Mouse (Mus musculus): ENCODE measurements at regions not wholly inside any gene's neighbourhood (a gene's known extent, or its start where the extent isn't known, plus 50 kb on each side); places are given as distances from the start of the nearest gene placed in this dataset.

DNA sequence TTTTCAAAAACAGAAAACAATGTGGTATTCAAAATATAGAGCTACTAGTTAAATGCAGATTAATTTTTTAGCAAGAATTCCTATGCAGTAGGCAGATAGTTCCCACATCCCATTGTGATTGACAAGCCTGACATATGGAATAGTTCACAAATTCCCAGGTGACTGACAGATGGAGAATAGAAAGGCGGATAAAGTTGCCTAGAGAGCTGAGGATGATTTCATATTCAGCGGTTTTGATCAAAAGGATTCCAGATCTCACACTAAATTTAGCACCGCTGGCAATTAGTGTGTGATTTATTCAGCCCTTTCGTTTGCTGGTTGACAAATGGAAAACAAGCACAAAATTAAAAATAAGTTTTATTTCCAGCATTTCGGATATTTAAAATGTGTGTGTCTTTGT, 714.0 kb upstream of the Pou3f3 start:
- Histone ChIP-seq H3K4me3 (replicated peaks) (no peak overlapping the region), H3K36me3 (replicated peaks; ENCODE audit: low read length) (no peaks in the 10 kb centered on the region), H3K9me3 (peaks cover 3% of the 10 kb centered on the region; the same call in 1 of the 2 replicates), H3K4me1 (no peaks in the 10 kb centered on the region), H3K27me3 (replicated peaks) (no peaks in the 10 kb centered on the region)
- TF ChIP-seq GATA1 (IDR thresholded peaks at IDR 0.05; ENCODE audit: borderline replicate concordance, low read length) = no peak
- TF ChIP-seq FLI1 (IDR thresholded peaks at IDR 0.05; ENCODE audit: low read length) = no peak

DNA sequence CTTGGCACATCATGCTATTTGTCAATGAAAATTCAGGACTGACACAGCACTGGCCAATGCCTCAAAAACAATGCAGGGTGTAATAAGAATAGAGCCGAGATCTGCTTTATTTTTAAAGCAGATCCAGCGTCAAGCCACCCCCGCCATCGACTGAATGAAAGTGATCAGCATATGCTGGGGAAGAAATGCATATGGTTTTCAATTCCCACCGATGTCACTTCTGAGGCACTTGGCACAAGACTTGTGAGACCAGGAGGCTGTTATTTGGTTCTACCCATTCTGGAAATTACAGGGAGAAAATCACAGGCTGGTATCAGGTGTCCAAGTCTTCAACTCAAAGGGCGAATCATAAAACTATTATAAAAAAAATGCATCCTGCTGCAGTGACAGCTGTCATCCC, 689.3 kb upstream of the Pou3f3 start:
- no peaks in the 10 kb centered on the region for H3K36me3 ChIP-seq (replicated peaks; ENCODE audit: low read length)
- no peak for TF ChIP-seq GATA1 (IDR thresholded peaks at IDR 0.05; ENCODE audit: borderline replicate concordance, low read length)
- TF ChIP-seq FLI1 (IDR thresholded peaks at IDR 0.05; ENCODE audit: low read length) = no peak
- H3K27me3 ChIP-seq (replicated peaks) = no peaks in the 10 kb centered on the region
- H3K4me1 ChIP-seq = no peaks in the 10 kb centered on the region
- H3K4me3 ChIP-seq (replicated peaks) = no peak overlapping the region
- peaks cover 4% of the 10 kb centered on the region; the same call in 1 of the 2 replicates for H3K9me3 ChIP-seq

DNA sequence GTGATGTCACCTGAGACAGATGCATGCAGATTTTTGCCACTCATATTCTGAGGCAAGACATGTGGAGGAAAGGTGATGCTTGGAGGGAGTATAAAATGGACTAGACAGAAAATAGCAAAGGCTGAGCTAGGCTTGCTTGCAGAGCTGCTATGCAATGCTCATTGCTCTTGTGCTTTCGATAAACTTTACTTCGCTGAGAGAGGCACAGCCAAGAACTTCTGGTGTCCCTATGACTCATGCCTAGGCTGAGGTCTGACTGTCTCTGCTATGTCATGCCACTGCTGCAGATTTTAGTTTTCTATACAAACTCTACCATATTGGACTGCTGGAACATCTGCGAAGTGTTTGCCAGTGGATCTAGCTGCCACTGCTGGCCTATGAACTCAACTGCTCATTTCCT, 687.5 kb upstream of the Pou3f3 start:
- TF ChIP-seq GATA1 (IDR thresholded peaks at IDR 0.05; ENCODE audit: borderline replicate concordance, low read length) (no peak), FLI1 (IDR thresholded peaks at IDR 0.05; ENCODE audit: low read length) (no peak)
- no peaks in the 10 kb centered on the region for H3K4me1 ChIP-seq

DNA sequence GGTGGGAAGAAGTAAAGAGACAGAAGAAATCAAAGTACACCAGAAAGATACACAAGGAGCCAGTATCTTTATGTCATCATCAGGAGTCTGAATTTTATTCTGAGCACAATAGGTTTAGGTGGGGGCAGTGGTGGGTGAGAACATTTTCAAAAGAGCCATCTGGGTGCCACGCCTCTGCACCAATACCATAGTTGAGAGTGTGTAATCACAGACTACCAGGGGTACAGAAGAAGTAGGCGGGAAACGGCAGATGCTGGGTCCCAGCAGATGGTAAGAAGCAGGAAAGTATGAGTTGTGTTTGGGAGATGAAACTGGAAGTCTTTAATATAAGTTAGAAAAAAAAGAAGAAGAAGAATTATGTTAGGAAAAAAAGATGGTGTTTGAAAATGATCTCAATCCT, 682.7 kb upstream of the Pou3f3 start:
- Histone ChIP-seq H3K9me3 (peaks cover 11% of the 10 kb centered on the region; the same call in 1 of the 2 replicates), H3K36me3 (replicated peaks; ENCODE audit: low read length) (no peaks in the 10 kb centered on the region)
- TF ChIP-seq GATA1 (IDR thresholded peaks at IDR 0.05; ENCODE audit: borderline replicate concordance, low read length) = no peak
- no peak for TF ChIP-seq FLI1 (IDR thresholded peaks at IDR 0.05; ENCODE audit: low read length)

More for the DNA sequence above, 687.5 kb upstream of the Pou3f3 start:
- no peaks in the 10 kb centered on the region for H3K36me3 ChIP-seq (replicated peaks; ENCODE audit: low read length)
- H3K27me3 ChIP-seq (replicated peaks) = no peaks in the 10 kb centered on the region
- peaks cover 11% of the 10 kb centered on the region; the same call in 1 of the 2 replicates for H3K9me3 ChIP-seq
- H3K4me3 ChIP-seq (replicated peaks) = no peak overlapping the region

DNA sequence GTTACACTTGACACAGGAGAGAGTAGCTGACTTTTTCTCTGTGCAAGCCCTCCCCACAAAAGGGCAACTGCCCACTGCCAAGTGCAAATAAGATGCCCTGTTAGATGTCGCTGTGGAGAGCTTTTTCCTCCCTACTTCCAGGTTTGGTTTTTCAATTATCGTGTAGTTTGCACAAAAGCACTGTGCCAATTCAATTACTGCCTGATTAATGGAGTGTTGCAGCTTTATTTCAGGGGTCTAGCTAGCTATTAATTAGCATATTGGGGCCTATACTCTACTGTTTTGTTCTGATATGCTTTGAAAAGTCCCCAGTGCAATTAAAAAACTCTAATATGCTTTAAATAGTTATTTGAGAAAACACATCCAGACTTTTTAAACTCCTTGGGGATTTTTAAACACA, 676.6 kb upstream of the Pou3f3 start:
- Histone ChIP-seq H3K4me3 (replicated peaks) (no peak overlapping the region), H3K4me1 (no peaks in the 10 kb centered on the region), H3K27me3 (replicated peaks) (no peaks in the 10 kb centered on the region), H3K9me3 (0 out of 2 replicates have a peak, but pooled peaks cover 10% of the 10 kb centered on the region), H3K36me3 (replicated peaks; ENCODE audit: low read length) (no peaks in the 10 kb centered on the region)
- TF ChIP-seq GATA1 (IDR thresholded peaks at IDR 0.05; ENCODE audit: borderline replicate concordance, low read length) = no peak
- TF ChIP-seq FLI1 (IDR thresholded peaks at IDR 0.05; ENCODE audit: low read length) = no peak

More for the DNA sequence above, 682.7 kb upstream of the Pou3f3 start:
- no peak overlapping the region for H3K4me3 ChIP-seq (replicated peaks)
- no peaks in the 10 kb centered on the region for H3K4me1 ChIP-seq
- H3K27me3 ChIP-seq (replicated peaks) = no peaks in the 10 kb centered on the region

DNA sequence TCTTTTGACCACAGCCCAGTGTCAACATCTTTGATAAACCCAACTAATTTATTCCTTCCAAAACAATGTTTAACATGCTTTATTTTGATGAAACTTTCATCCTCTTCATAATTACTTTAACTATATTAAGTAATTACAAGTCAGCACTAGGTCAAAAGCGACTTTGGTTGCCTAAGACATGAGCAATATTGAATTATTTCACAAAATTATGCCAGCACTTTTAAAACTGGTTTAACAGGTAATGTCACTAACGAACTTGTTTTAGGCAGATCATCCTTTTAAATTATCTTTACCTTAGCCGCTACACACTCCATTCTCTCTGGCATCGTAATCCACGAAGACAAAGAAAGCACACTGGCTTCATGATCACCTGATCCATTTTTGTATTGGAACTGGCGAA, 669.8 kb upstream of the Pou3f3 start:
- Histone ChIP-seq H3K27me3 (replicated peaks) (no peaks in the 10 kb centered on the region), H3K4me3 (replicated peaks) (no peak overlapping the region), H3K36me3 (replicated peaks; ENCODE audit: low read length) (no peaks in the 10 kb centered on the region), H3K4me1 (no peaks in the 10 kb centered on the region), H3K9me3 (0 out of 2 replicates have a peak, but pooled peaks cover 10% of the 10 kb centered on the region)
- TF ChIP-seq FLI1 (IDR thresholded peaks at IDR 0.05; ENCODE audit: low read length) (no peak), GATA1 (IDR thresholded peaks at IDR 0.05; ENCODE audit: borderline replicate concordance, low read length) (no peak)

DNA sequence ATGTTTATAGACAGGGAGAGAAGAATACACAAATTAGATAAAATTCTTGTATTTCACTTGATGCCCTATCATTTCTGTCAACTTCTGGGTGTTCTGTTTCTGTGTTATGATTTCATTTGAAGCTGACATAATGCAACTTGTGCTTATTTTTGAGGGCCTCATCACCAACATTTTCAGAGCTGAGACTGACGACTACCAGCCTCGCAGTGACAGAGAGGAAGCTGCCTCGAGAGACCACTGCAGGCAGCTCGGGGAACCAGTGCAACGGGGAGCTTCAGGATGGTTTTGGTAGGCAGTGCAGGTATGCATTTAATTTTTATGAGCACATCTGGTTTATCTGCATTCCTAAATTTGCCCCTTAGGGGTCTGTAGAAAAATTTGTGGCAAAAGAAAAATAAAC, 669.1 kb upstream of the Pou3f3 start:
- Histone ChIP-seq H3K27me3 (replicated peaks) (no peaks in the 10 kb centered on the region), H3K4me3 (replicated peaks) (no peak overlapping the region), H3K4me1 (no peaks in the 10 kb centered on the region), H3K36me3 (replicated peaks; ENCODE audit: low read length) (no peaks in the 10 kb centered on the region), H3K9me3 (0 out of 2 replicates have a peak, but pooled peaks cover 10% of the 10 kb centered on the region)
- no peak for TF ChIP-seq FLI1 (IDR thresholded peaks at IDR 0.05; ENCODE audit: low read length)

DNA sequence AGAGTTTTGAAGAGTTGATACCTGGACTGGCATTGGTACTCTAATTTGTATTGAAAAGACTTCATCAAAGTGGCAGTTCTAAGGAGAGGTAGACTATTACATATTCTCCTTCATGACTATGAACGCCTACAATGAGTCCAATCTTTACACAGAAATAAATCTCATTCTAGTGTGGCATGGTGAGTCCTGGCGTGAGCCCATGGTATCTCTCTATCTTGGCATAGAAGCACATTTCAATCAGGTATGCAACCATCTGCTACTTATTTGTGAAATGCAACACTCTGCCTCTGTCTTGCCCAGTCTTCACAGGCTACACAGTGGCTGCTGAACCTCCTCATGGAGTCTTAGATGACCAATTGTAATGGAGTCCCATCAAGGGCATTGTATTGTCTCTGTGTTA, 661.8 kb upstream of the Pou3f3 start:
- Histone ChIP-seq H3K27me3 (replicated peaks) (no peaks in the 10 kb centered on the region), H3K4me3 (replicated peaks) (no peak overlapping the region), H3K36me3 (replicated peaks; ENCODE audit: low read length) (no peaks in the 10 kb centered on the region), H3K4me1 (no peaks in the 10 kb centered on the region), H3K9me3 (peaks cover 4% of the 10 kb centered on the region; the same call in 1 of the 2 replicates)
- TF ChIP-seq GATA1 (IDR thresholded peaks at IDR 0.05; ENCODE audit: borderline replicate concordance, low read length) = no peak
- TF ChIP-seq FLI1 (IDR thresholded peaks at IDR 0.05; ENCODE audit: low read length) = no peak

DNA sequence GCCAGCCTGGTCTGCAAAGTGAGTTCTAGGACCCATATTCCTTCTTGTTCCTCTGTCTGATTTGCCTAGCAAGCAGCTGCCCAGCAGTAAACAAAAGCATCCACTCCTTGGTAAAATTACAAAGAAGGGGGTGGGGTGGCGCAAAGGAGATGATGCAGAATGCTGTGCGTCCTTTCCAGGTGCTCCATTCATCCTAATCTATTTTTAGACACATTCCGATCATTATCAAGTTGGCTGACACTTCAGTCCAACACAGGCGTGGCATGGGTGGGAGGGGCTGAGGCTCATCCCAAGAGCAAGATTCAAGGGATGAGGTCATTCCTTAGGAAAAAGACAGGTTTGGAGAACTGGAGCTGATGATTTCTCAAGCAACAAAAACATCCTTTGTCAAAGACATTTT, 660.2 kb upstream of the Pou3f3 start:
- H3K27me3 ChIP-seq (replicated peaks) = no peaks in the 10 kb centered on the region
- no peaks in the 10 kb centered on the region for H3K4me1 ChIP-seq
- peaks cover 4% of the 10 kb centered on the region; the same call in 1 of the 2 replicates for H3K9me3 ChIP-seq
- no peak overlapping the region for H3K4me3 ChIP-seq (replicated peaks)
- no peaks in the 10 kb centered on the region for H3K36me3 ChIP-seq (replicated peaks; ENCODE audit: low read length)
- TF ChIP-seq FLI1 (IDR thresholded peaks at IDR 0.05; ENCODE audit: low read length) (no peak), GATA1 (IDR thresholded peaks at IDR 0.05; ENCODE audit: borderline replicate concordance, low read length) (no peak)

DNA sequence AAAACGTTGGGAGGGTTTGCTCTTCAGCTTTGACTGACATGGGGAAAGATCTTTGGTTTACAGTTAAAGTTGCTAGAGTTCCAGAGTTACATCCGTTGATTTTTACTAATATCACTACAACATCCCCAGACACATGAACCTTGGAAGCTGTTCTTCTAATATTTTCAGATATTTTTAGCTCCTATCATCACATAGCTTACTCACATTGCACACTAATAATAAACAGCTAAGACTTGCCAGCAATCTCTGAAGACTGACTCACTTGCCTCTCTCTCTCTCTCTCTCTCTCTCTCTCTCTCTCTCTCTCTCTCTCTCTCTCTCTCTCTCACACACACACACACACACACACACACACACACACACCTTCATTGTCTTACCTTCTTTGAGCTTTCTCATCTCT, 654.0 kb upstream of the Pou3f3 start:
- no peaks in the 10 kb centered on the region for H3K9me3 ChIP-seq
- H3K4me1 ChIP-seq = no peaks in the 10 kb centered on the region
- H3K36me3 ChIP-seq (replicated peaks; ENCODE audit: low read length) = no peaks in the 10 kb centered on the region
- H3K4me3 ChIP-seq (replicated peaks) = no peak overlapping the region
- no peaks in the 10 kb centered on the region for H3K27me3 ChIP-seq (replicated peaks)
- TF ChIP-seq GATA1 (IDR thresholded peaks at IDR 0.05; ENCODE audit: borderline replicate concordance, low read length) (no peak), FLI1 (IDR thresholded peaks at IDR 0.05; ENCODE audit: low read length) (no peak)

DNA sequence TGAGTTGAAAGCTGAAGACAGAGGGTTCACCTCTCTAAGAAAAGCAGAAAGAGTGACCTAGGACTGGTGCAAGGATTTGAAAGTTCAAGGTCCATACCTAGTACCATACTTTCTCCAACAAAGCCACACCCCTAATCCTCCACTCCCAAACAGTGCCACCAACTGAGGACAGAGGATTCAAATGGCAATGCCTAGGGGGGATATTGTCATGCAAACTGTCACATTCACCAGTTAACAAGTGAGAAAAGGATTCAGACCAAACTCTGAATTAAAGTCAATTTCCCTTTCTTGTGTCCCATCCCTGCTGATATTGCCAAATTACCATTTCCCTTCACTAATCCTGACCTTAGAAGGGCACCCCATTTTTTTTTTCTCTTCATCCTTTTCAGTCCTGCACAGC, 637.1 kb upstream of the Pou3f3 start:
- H3K9me3 ChIP-seq = 0 out of 2 replicates have a peak, but pooled peaks cover 3% of the 10 kb centered on the region

More for the DNA sequence above, 637.1 kb upstream of the Pou3f3 start:
- Histone ChIP-seq H3K27me3 (replicated peaks) (no peaks in the 10 kb centered on the region), H3K4me3 (replicated peaks) (no peak overlapping the region), H3K4me1 (no peaks in the 10 kb centered on the region), H3K36me3 (replicated peaks; ENCODE audit: low read length) (no peaks in the 10 kb centered on the region)
- no peak for TF ChIP-seq GATA1 (IDR thresholded peaks at IDR 0.05; ENCODE audit: borderline replicate concordance, low read length)
- TF ChIP-seq FLI1 (IDR thresholded peaks at IDR 0.05; ENCODE audit: low read length) = no peak
